Mouse (Mus musculus): ENCODE measurements around the gene Tmem218. TPM values are rescaled to one million over a fixed set of nuclear protein-coding genes. Genes with fewer than 3 reads are reported as not detected.

Tmem218 gene
- polyA plus RNA-seq, 1 experiment from 2014 or later = 11.9 TPM

DNA sequence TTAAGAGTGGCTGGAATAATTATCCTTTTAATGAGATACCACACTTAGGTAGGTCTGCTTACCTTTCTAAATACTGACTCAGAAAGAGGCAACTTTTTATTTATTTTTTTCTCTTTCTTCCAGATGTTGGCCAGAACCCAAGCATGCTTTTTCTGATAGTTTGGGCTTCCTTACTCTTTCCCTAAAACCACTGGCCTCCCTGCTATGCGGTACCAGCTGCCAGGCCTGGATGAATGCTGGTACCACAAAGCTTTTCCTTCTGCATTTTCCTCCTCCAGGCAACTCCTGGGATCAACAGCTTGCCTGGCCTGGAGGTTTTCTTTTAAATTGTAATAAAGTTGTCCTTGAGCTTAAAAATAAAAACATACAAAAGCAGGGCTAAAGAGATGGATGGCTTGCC, 17.6 kb downstream of the Tmem218 start:
- TF ChIP-seq EP300 (IDR thresholded peaks at IDR 0.05) = no peak
- no peak for TF ChIP-seq CTCF (IDR thresholded peaks at IDR 0.05)
- no peak overlapping the region for H3K4me2 ChIP-seq (replicated peaks; ENCODE audit: low read depth, low read length)
- no peaks in the 10 kb centered on the region for H3K4me1 ChIP-seq (ENCODE audit: insufficient read depth, low read depth, low read length)
- H3K9me3 ChIP-seq (ENCODE audit: low read length) = no peaks in the 10 kb centered on the region
- H3K27me3 ChIP-seq (replicated peaks; ENCODE audit: insufficient read depth, low read length) = no peaks in the 10 kb centered on the region
- no peak overlapping the region for H3K9ac ChIP-seq (replicated peaks; ENCODE audit: low read depth)
- DNase-seq (ENCODE audit: low spot score) (no peak), ATAC-seq (no peak)
- WGBS = 100% methylated on average over 1 of the region's 1 CpGs
- no peak overlapping the region for H3K4me3 ChIP-seq (ENCODE audit: low read depth, low read length)
- H3K36me3 ChIP-seq (ENCODE audit: insufficient read depth, low read length) = no peaks in the 10 kb centered on the region
- H3K27ac ChIP-seq (ENCODE audit: low read length) = no peak overlapping the region

GRCm38 (mm10) chr9:37229880-37230325, 21.9 kb downstream of the Tmem218 start:
- Histone ChIP-seq H3K4me3 (ENCODE audit: low read depth, low read length) (no peak overlapping the region), H3K27me3 (replicated peaks; ENCODE audit: insufficient read depth, low read length) (no peaks in the 10 kb centered on the region), H3K4me2 (replicated peaks; ENCODE audit: low read depth, low read length) (no peak overlapping the region), H3K9ac (replicated peaks; ENCODE audit: low read depth) (no peak overlapping the region), H3K9me3 (ENCODE audit: low read length) (no peaks in the 10 kb centered on the region), H3K4me1 (ENCODE audit: insufficient read depth, low read depth, low read length) (no peaks in the 10 kb centered on the region), H3K27ac (ENCODE audit: low read length) (no peak overlapping the region), H3K36me3 (ENCODE audit: insufficient read depth, low read length) (no peaks in the 10 kb centered on the region)
- TF ChIP-seq CTCF (IDR thresholded peaks at IDR 0.05) = peak; percentile 99
- no peak for TF ChIP-seq EP300 (IDR thresholded peaks at IDR 0.05)
- 0% methylated on average over 1 of the region's 1 CpGs for WGBS
- DNase-seq (ENCODE audit: low spot score) (peak; percentile 86), ATAC-seq (peak; percentile 78)

- ATAC-seq = no peak
- Histone ChIP-seq H3K4me3 (ENCODE audit: low read depth, low read length) (no peak overlapping the region), H3K4me1 (ENCODE audit: insufficient read depth, low read depth, low read length) (no peaks in the 10 kb centered on the region), H3K4me2 (replicated peaks; ENCODE audit: low read depth, low read length) (no peak overlapping the region), H3K27ac (ENCODE audit: low read length) (no peak overlapping the region), H3K9ac (replicated peaks; ENCODE audit: low read depth) (no peak overlapping the region), H3K9me3 (ENCODE audit: low read length) (no peaks in the 10 kb centered on the region), H3K36me3 (ENCODE audit: insufficient read depth, low read length) (no peaks in the 10 kb centered on the region), H3K27me3 (replicated peaks; ENCODE audit: insufficient read depth, low read length) (no peaks in the 10 kb centered on the region)
- 84% methylated on average over 9 of the region's 9 CpGs for WGBS
- peak; percentile 27 for DNase-seq (ENCODE audit: low spot score)
- no peak for TF ChIP-seq CTCF (IDR thresholded peaks at IDR 0.05)
Observed at GRCm38 (mm10) chr9:37230486-37231195, 22.6 kb downstream of the Tmem218 start.

DNA sequence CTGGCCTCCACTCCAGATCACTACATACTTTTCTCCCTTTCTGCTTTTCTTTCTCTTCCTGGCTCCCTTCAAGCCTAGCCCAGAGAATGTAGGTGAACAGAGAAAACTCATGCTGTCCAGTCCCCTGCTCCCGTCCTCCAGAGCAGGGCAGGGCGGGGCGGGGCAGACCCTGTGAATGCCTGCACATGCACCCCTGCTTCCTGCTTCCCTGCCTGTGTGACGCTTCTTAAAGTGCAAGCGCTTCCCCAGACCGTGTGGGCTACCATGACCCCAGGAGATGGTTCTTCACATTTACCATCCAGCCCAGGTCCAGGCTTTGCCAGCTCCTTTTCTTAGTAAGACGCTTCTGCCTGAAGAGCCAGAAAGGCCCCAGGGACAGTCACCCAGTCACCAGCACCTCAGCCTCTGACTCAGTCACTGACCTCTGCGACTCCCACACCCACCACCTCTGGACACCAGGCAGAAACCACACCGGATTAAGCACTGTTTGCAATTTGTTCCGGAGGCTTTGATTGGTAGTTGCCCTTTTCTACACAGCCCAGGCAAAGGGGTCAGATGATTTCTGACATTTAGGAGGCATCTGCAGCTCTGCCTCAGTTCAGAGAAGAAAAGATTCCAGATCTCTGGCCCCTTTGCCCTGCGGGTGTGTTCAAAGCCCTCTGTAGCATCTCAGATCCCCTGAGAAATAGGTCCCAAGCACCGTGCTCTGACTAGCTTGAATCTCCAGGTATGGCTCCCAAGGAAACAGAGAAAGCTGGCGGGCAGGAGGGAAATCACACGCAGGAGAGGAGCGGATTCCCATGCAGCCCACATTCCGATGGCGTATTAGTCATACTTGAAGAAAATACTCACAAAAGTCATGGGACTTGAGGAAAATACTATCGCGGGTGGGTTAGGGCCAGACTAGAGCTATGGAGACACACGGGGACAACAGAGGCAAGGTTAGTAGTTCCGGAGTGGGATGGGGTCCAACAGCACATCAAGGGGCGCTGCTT, 24.5 kb downstream of the Tmem218 start:
- Histone ChIP-seq H3K27me3 (replicated peaks; ENCODE audit: insufficient read depth, low read length) (no peaks in the 10 kb centered on the region), H3K9ac (replicated peaks; ENCODE audit: low read depth) (no peak overlapping the region), H3K27ac (ENCODE audit: low read length) (no peak overlapping the region), H3K4me1 (ENCODE audit: insufficient read depth, low read depth, low read length) (no peaks in the 10 kb centered on the region), H3K4me3 (ENCODE audit: low read depth, low read length) (no peak overlapping the region), H3K36me3 (ENCODE audit: insufficient read depth, low read length) (no peaks in the 10 kb centered on the region), H3K9me3 (ENCODE audit: low read length) (no peaks in the 10 kb centered on the region), H3K4me2 (replicated peaks; ENCODE audit: low read depth, low read length) (no peak overlapping the region)
- no peak for ATAC-seq
- DNase-seq (ENCODE audit: low spot score) = no peak
- TF ChIP-seq CTCF (IDR thresholded peaks at IDR 0.05) (no peak), EP300 (IDR thresholded peaks at IDR 0.05) (no peak)
- 62% methylated on average over 22 of the region's 22 CpGs for WGBS

- H3K4me3 ChIP-seq (ENCODE audit: low read depth, low read length) = no peak overlapping the region
- peak; percentile 27 for DNase-seq (ENCODE audit: low spot score)
- WGBS = 66% methylated on average over 4 of the region's 4 CpGs
Observed at GRCm38 (mm10) chr9:37235951-37236737, 28.1 kb downstream of the Tmem218 start.

More at GRCm38 (mm10) chr9:37235951-37236737, 28.1 kb downstream of the Tmem218 start:
- H3K4me2 ChIP-seq (replicated peaks; ENCODE audit: low read depth, low read length) = no peak overlapping the region
- H3K9ac ChIP-seq (replicated peaks; ENCODE audit: low read depth) = no peak overlapping the region
- ATAC-seq = peak; percentile 68
- TF ChIP-seq EP300 (IDR thresholded peaks at IDR 0.05) = no peak
- TF ChIP-seq CTCF (IDR thresholded peaks at IDR 0.05) = no peak
- no peaks in the 10 kb centered on the region for H3K9me3 ChIP-seq (ENCODE audit: low read length)
- H3K27me3 ChIP-seq (replicated peaks; ENCODE audit: insufficient read depth, low read length) = no peaks in the 10 kb centered on the region
- H3K4me1 ChIP-seq (ENCODE audit: insufficient read depth, low read depth, low read length) = no peaks in the 10 kb centered on the region
- no peaks in the 10 kb centered on the region for H3K36me3 ChIP-seq (ENCODE audit: insufficient read depth, low read length)
- H3K27ac ChIP-seq (ENCODE audit: low read length) = no peak overlapping the region

Data from lung, postnatal 0 days (tissue).